Mouse (Mus musculus): ENCODE data around the gene Scn5a. TPM values are rescaled to one million over a fixed set of nuclear protein-coding genes. Genes with fewer than 3 reads are reported as not detected.

The Scn5a gene
- total and polyA plus RNA-seq, 3 experiments, result 0.03 TPM; not detected in 2

DNA sequence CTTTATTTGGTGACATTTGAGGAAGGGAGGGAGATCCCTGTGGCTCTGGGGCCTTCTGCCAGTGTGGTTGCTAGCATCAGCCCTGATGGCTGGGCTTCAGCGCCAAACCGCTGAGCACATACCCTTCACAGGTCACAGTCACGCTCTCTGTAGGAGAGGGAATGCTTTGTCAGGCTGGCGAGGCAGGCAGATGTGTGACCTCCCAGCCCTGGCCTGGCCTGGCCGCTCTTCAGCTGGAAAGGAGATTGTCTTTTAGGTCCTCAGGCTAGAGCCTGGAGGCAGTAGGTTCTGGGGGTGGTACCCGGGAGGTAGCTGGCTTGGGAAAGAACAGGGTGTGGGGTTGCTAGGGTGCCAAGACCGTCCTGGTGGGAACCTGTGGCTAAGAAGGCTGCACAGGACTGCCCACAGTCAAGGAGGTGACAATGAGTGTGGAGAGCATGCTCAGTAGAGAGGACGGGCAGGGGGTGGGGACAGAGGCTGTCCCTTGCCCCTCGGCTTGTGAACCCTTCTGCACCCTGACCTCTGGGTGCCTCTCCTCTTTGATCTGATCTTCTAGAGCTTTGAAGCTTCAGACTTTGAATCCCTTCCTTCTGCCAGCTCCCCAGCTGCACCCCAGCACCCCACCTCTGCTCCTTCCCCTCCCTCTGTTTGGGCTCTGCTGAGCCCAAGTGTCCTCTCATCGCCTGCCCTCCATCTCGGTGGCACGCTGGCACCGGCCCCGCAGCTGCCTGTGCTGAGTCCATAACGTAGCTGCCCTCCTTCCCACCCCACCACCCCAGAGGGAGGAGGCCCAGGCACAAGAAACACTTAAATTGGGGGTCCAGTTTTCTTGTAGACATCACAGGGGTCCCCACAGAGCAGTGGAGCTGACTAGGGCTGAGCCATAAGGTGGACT, 103.9 kb downstream of the Scn5a start:
- Histone ChIP-seq H3K9ac (ENCODE audit: control insufficient read depth, low read depth, low read length, poor library complexity, severe bottlenecking) (no peak overlapping the region), H3K27ac (ENCODE audit: control insufficient read depth, low read depth, low read length) (no peak overlapping the region), H3K4me3 (ENCODE audit: control insufficient read depth in 1 of 2, insufficient read depth in 1 of 2, low read depth in 2 of 2, low read length in 2 of 2) (no peak overlapping the region), H3K4me1 (ENCODE audit: control insufficient read depth in 1 of 2, insufficient read depth in 2 of 2, low read length in 2 of 2) (no peaks in the 10 kb centered on the region), H3K9me3 (replicated peaks; ENCODE audit: insufficient read depth, low read length) (no peaks in the 10 kb centered on the region), H3K27me3 (ENCODE audit: control insufficient read depth in 1 of 2, insufficient read depth in 2 of 2, low read length in 2 of 2) (no peaks in the 10 kb centered on the region), H3K79me2 (ENCODE audit: control insufficient read depth, insufficient read depth, low read length, poor library complexity) (no peaks in the 10 kb centered on the region), H3K36me3 (ENCODE audit: control insufficient read depth in 1 of 2, insufficient read depth in 2 of 2, low read length in 2 of 2) (no peaks in the 10 kb centered on the region)
- no peak for DNase-seq (ENCODE audit: low read depth, low spot score)
- TF ChIP-seq GABPA (IDR thresholded peaks at IDR 0.05; ENCODE audit: low read depth, low read length) (no peak), MAFK (IDR thresholded peaks at IDR 0.05; ENCODE audit: borderline replicate concordance, low read depth, low read length) (no peak), USF1 (IDR thresholded peaks at IDR 0.05; ENCODE audit: low read depth, low read length) (no peak), ZMIZ1 (IDR thresholded peaks at IDR 0.05; ENCODE audit: low read depth, low read length) (no peak), TBP (IDR thresholded peaks at IDR 0.05; ENCODE audit: low read depth, low read length) (no peak), HCFC1 (IDR thresholded peaks at IDR 0.05; ENCODE audit: low read depth, low read length) (no peak)

DNA sequence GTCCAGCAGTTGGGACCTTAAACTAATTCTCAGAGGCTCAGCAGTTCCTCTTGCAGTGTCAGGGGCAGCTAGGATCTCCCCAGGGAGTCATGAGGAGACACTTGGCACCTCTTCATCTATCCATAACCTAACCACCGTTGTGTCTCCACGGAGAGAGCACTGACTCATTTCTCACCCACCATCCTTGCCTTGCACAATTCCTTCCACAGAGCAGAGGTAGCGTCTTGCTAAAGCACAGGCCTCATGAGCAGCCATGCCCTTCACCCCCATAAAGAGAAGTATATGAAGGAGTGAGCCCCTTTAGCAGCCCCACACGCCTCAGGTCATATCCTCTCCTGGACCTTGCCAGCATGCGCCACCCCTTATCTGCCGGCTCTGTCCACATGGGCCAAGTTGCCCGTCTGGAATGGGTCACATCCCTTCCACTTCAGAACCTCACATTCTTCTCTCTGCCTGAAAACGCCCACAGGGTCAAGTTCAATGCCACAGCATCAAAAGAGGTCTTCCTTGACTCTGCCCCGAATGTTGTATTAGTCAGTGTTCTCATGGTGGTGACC, 105.1 kb downstream of the Scn5a start:
- Histone ChIP-seq H3K4me3 (ENCODE audit: control insufficient read depth in 1 of 2, insufficient read depth in 1 of 2, low read depth in 2 of 2, low read length in 2 of 2) (no peak overlapping the region), H3K27ac (ENCODE audit: control insufficient read depth, low read depth, low read length) (no peak overlapping the region), H3K36me3 (ENCODE audit: control insufficient read depth in 1 of 2, insufficient read depth in 2 of 2, low read length in 2 of 2) (no peaks in the 10 kb centered on the region), H3K9me3 (replicated peaks; ENCODE audit: insufficient read depth, low read length) (no peaks in the 10 kb centered on the region), H3K27me3 (ENCODE audit: control insufficient read depth in 1 of 2, insufficient read depth in 2 of 2, low read length in 2 of 2) (no peaks in the 10 kb centered on the region), H3K4me1 (ENCODE audit: control insufficient read depth in 1 of 2, insufficient read depth in 2 of 2, low read length in 2 of 2) (no peaks in the 10 kb centered on the region), H3K9ac (ENCODE audit: control insufficient read depth, low read depth, low read length, poor library complexity, severe bottlenecking) (no peak overlapping the region), H3K79me2 (ENCODE audit: control insufficient read depth, insufficient read depth, low read length, poor library complexity) (no peaks in the 10 kb centered on the region)
- TF ChIP-seq CHD1 (IDR thresholded peaks at IDR 0.05; ENCODE audit: low read depth, low read length) (no peak), MEF2A (IDR thresholded peaks at IDR 0.05; ENCODE audit: extremely low read depth, insufficient replicate concordance, low read depth, low read length, poor library complexity, severe bottlenecking) (no peak), HCFC1 (IDR thresholded peaks at IDR 0.05; ENCODE audit: low read depth, low read length) (no peak), SIN3A (IDR thresholded peaks at IDR 0.05; ENCODE audit: low read length) (no peak), MYC (IDR thresholded peaks at IDR 0.05; ENCODE audit: low read depth, low read length) (no peak), NELFE (IDR thresholded peaks at IDR 0.05; ENCODE audit: low read depth, low read length) (no peak), GABPA (IDR thresholded peaks at IDR 0.05; ENCODE audit: low read depth, low read length) (no peak), NRF1 (IDR thresholded peaks at IDR 0.05; ENCODE audit: insufficient read depth, low read depth, low read length, poor library complexity, severe bottlenecking) (no peak), POLR2AphosphoS2 (IDR thresholded peaks at IDR 0.05; ENCODE audit: low read length) (no peak), ETS1 (IDR thresholded peaks at IDR 0.05; ENCODE audit: low read depth, low read length) (no peak), POLR2AphosphoS5 (IDR thresholded peaks at IDR 0.05; ENCODE audit: borderline replicate concordance, low read depth, low read length) (no peak), GATA1 (IDR thresholded peaks at IDR 0.05; ENCODE audit: low read depth, low read length) (no peak), POLR2A (IDR thresholded peaks at IDR 0.05; ENCODE audit: control insufficient read depth in 1 of 2, insufficient read depth in 1 of 2, low read depth in 1 of 2, low read length in 2 of 2, poor library complexity in 1 of 2) (no peak), UBTF (IDR thresholded peaks at IDR 0.05; ENCODE audit: borderline replicate concordance, insufficient read depth, low read depth, low read length) (no peak), CHD2 (IDR thresholded peaks at IDR 0.05; ENCODE audit: low read length) (no peak), JUND (IDR thresholded peaks at IDR 0.05; ENCODE audit: low read depth, low read length) (no peak), TBP (IDR thresholded peaks at IDR 0.05; ENCODE audit: low read depth, low read length) (no peak), EP300 (IDR thresholded peaks at IDR 0.05; ENCODE audit: low read depth in 1 of 2, low read length in 2 of 2) (no peak), ZNF384 (IDR thresholded peaks at IDR 0.05; ENCODE audit: low read depth, low read length) (no peak), BHLHE40 (IDR thresholded peaks at IDR 0.05; ENCODE audit: borderline replicate concordance, low read depth, low read length) (no peak)
- DNase-seq (ENCODE audit: low read depth, low spot score), result no peak
